Mouse (Mus musculus) ES-E14 (cell line): ENCODE data around the gene Mrpl54. TPM values are rescaled to one million over a fixed set of nuclear protein-coding genes. Genes with fewer than 3 reads are reported as not detected.

Experiments used
- DNase-seq: peaks from one replicate; pipeline ENCODE4 v3.0.0-alpha.2; 2013; ENCODE audit warnings: low read depth, low spot score
- H3K27ac ChIP-seq: 2 replicates; pipeline ENCODE4 v1.5.1; 2012; ENCODE audit warnings: low read depth, mild to moderate bottlenecking, low read length, moderate library complexity, mixed read lengths; ENCODE audit not compliant: poor library complexity, insufficient read depth, severe bottlenecking
- H3K36me3 ChIP-seq: 2 replicates; pipeline ENCODE4 v1.6.1; 2012; ENCODE audit warnings: mild to moderate bottlenecking, low read length, moderate library complexity, mixed read lengths; ENCODE audit not compliant: control insufficient read depth, poor library complexity, insufficient read depth, severe bottlenecking
- H3K4me1 ChIP-seq, 2 experiments: fragments of 150-350 bp in 1 of 2; sonication (generic) in 1 of 2; 2 replicates each; pipeline ENCODE4 v1.6.1; 2012; ENCODE audit warnings: low read length in 2 of 2, mild to moderate bottlenecking in 1 of 2, mixed read lengths in 1 of 2; ENCODE audit not compliant: control insufficient read depth in 2 of 2, insufficient read depth in 2 of 2, poor library complexity in 1 of 2
- H3K4me3 ChIP-seq, 2 experiments: fragments of 150-350 bp in 1 of 2; sonication (generic) in 1 of 2; 2 replicates each; pipeline ENCODE4 v1.5.1; 2012; ENCODE audit warnings: low read length in 2 of 2, low read depth in 1 of 2, mild to moderate bottlenecking in 1 of 2, mixed read lengths in 1 of 2; ENCODE audit not compliant: insufficient read depth in 1 of 2, poor library complexity in 1 of 2, severe bottlenecking in 1 of 2
- H3K9ac ChIP-seq: 2 replicates; pipeline ENCODE4 v1.6.1; 2012; ENCODE audit warnings: low read depth, mild to moderate bottlenecking, low read length, mixed read lengths; ENCODE audit not compliant: poor library complexity, insufficient read depth, severe bottlenecking
- H3K9me3 ChIP-seq: fragments of 150-350 bp; sonication (generic); 2 replicates; pipeline ENCODE4 v1.6.1; 2012; ENCODE audit warnings: low read depth, mild to moderate bottlenecking, low read length; ENCODE audit not compliant: control insufficient read depth, insufficient read depth
- CHD2 ChIP-seq: IDR thresholded peaks from 2 replicates; pipeline ENCODE4 v1.6.1; 2014; ENCODE audit warnings: mild to moderate bottlenecking, low read depth, low read length, inconsistent platforms
- HCFC1 ChIP-seq: IDR thresholded peaks from 2 replicates; pipeline ENCODE4 v1.6.1; 2012; ENCODE audit warnings: low read length, inconsistent platforms, borderline replicate concordance; ENCODE audit not compliant: insufficient read depth
- MAFK ChIP-seq: IDR thresholded peaks from 2 replicates; pipeline ENCODE4 v1.6.1; 2014; ENCODE audit warnings: mild to moderate bottlenecking, low read depth, low read length, inconsistent platforms; ENCODE audit not compliant: insufficient read depth
- ZC3H11A ChIP-seq: IDR thresholded peaks from 2 replicates; pipeline ENCODE4 v1.6.1; 2012; ENCODE audit warnings: low read depth, mild to moderate bottlenecking, inconsistent platforms, low read length, borderline replicate concordance
- ZNF384 ChIP-seq: IDR thresholded peaks from 2 replicates; pipeline ENCODE4 v1.6.1; 2012; ENCODE audit warnings: low read depth, low read length, inconsistent platforms
- in situ Hi-C, 2 experiments: fragments of 600-800 bp; cut with MboI; formaldehyde crosslinking; loops; one replicate each; pipeline ENCODE4 v1.15.1; 2025; ENCODE audit warnings: low sequenced_read_pairs in 2 of 2, inconsistent platforms in 1 of 2; ENCODE audit not compliant: unreplicated experiment in 2 of 2
- total RNA-seq: library from RNA; depleted of rRNA; stranded (reverse); fragments of 300-350 nt; gene quantifications from 2 replicates; pipeline ENCODE4 v1.2.3, GENCODE M21; 2012

The Mrpl54 gene
- total RNA-seq, 1 experiment, result 138 TPM

DNA sequence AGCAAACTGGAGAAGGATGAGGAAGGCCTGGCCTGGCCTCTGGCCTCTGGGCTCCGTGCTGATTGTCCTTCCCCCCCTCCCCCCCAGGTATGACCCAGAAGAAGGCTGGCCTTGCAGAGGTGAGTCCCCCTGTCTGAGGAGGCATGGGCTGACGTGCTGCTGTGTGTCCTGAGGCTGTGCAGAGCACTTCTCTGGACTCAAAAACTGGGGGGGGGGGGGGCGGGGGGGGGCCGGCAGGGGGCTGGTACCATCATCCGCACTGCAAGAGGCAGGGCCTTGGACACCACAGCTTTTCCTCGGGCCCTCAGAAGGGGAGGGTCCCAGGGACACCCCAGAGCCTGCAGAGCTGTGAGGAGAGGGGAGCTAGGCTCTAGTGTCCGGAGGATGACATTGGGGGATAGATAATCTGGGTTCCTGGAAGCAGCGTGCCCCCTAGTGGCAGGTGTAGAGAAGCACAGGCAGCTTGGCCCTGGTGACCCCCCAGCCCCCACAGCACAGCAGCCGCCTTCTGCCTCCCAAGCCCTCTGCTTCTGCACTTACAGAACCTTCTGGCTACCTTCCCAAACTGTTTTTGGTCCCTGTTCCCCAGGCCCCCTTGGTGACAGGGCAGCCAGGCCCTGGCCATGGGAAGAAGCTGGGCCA lies 38.0 kb upstream of the Mrpl54 start:
- peaks cover 35% of the 10 kb centered on the region for H3K36me3 ChIP-seq
- H3K27ac ChIP-seq, result no peak overlapping the region
- no peak for DNase-seq
- H3K9me3 ChIP-seq, result no peaks in the 10 kb centered on the region
- peaks cover 0 to 19% of the 10 kb centered on the region in 2 experiments; a peak in 1 of 4 replicates for H3K4me1 ChIP-seq
- H3K4me3 ChIP-seq, result no peak overlapping the region
- H3K9ac ChIP-seq, result no peak overlapping the region
- in situ Hi-C loops, result no loop called here
- TF ChIP-seq ZC3H11A (no peak), MAFK (no peak), HCFC1 (no peak), CHD2 (no peak), ZNF384 (no peak)

DNA sequence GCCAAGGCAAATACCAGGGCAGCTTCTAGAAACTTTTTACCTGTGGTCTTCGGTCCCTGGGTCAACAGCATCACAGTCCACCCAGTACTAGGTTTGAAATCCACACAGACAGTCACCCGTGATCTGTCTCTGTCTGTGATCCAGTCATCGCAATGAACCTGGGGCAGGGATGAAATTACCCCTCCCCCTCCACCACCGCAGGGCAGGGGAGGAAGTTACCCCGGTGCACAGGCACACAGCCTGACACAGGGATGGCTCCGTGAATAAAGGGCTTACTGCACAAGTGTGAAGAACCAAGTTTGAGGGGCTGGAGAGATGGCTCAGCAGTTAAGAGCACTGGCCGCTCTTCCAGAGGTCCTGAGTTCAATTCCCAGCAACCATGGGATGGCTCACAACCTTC lies 37.0 kb upstream of the Mrpl54 start:
- Histone ChIP-seq H3K9ac (no peak overlapping the region), H3K4me3 (no peak overlapping the region), H3K9me3 (no peaks in the 10 kb centered on the region), H3K4me1 (peaks cover 0 to 18% of the 10 kb centered on the region in 2 experiments; a peak in 1 of 4 replicates), H3K36me3 (peaks cover 30% of the 10 kb centered on the region), H3K27ac (no peak overlapping the region)
- in situ Hi-C loops, result no loop called here
- TF ChIP-seq MAFK (no peak), ZNF384 (no peak), ZC3H11A (no peak)
- DNase-seq, result no peak

DNA sequence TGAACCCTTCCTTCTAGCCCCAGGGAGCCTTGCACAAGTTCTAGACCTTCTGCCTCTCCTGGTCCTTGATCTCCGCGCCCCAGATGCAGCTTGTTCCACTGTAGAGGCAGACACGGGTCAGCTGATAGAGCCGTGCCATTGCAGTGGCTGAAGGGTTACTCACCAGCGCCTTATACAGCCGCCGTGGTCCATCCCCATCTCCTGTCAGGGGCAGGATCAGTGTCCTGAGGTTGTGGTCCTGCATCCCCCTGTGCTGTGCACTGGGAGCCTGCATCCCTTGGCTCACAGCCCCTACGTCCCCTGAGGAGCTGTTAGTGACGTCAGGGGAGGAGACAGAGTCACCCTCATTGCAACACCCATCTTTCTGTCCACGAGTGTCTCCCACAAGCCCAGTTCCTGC lies 36.5 kb upstream of the Mrpl54 start:
- no peak overlapping the region for H3K27ac ChIP-seq
- TF ChIP-seq ZC3H11A, result no peak
- TF ChIP-seq CHD2, result no peak
- no peak for TF ChIP-seq HCFC1
- H3K4me3 ChIP-seq, result no peak overlapping the region
- peaks cover 28% of the 10 kb centered on the region for H3K36me3 ChIP-seq
- H3K9me3 ChIP-seq, result no peaks in the 10 kb centered on the region
- in situ Hi-C loops, result no loop called here
- H3K4me1 ChIP-seq, result peaks cover 0 to 17% of the 10 kb centered on the region in 2 experiments; a peak in 1 of 4 replicates
- no peak overlapping the region for H3K9ac ChIP-seq
- DNase-seq, result no peak

DNA sequence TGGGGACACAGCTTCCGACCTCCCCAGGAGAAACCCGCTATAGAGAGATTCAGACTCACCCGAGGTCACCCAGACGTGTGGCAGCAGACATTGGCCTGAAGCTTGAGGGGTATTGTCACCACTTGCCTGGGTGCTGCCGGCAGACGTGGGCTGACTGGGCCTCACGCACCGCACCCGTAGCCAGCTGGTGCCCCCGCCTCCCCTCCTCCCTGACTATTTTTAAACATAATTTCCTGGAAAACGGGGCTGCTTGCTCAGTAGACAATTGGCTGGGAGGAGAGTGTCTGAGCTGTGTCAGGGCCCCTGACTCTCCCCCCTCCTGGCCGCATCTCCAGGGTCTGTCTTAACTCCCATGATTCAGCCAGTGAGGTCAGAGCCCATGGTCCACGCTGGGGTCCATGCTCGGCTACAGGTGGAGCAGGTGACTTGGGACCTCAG lies 36.1 kb upstream of the Mrpl54 start:
- Histone ChIP-seq H3K4me3 (no peak overlapping the region), H3K27ac (no peak overlapping the region), H3K4me1 (peaks cover 0 to 19% of the 10 kb centered on the region in 2 experiments; a peak in 1 of 4 replicates), H3K9me3 (no peaks in the 10 kb centered on the region), H3K9ac (no peak overlapping the region), H3K36me3 (peaks cover 23% of the 10 kb centered on the region)
- DNase-seq, result no peak
- TF ChIP-seq CHD2 (no peak), ZNF384 (no peak), HCFC1 (no peak), MAFK (no peak), ZC3H11A (no peak)
- in situ Hi-C loops, result no loop called here

DNA sequence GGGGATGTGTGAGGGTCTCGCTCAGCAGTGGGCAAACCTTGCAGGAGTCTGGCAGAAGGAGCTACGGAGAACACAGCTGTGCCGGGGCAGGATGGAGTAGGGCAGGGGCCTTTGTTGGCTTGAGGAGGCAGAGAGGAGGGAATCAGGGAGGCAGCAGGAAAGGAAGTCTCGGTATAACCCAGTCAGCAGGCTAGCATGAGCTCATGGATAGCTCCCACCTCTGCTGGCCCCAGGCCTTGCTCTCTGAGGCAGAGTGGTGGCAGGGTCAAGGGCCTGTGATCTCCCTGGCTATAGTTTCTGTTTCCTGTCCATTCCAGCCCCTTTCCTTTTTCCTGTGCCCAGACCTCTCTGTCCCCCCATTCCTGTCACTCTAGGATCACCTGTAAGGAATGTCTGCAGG lies 35.6 kb upstream of the Mrpl54 start:
- Histone ChIP-seq H3K9me3 (no peaks in the 10 kb centered on the region), H3K4me1 (peaks cover 0 to 19% of the 10 kb centered on the region in 2 experiments; a peak in 1 of 4 replicates), H3K27ac (no peak overlapping the region), H3K9ac (no peak overlapping the region), H3K36me3 (peaks cover 18% of the 10 kb centered on the region; the same call in 1 of the 2 replicates), H3K4me3 (no peak overlapping the region)
- in situ Hi-C loops, result no loop called here
- TF ChIP-seq HCFC1 (no peak), CHD2 (no peak), MAFK (no peak)
- no peak for DNase-seq
